10 mouse cellular contexts compared by ENCODE assay signal in the genomic region with DNA sequence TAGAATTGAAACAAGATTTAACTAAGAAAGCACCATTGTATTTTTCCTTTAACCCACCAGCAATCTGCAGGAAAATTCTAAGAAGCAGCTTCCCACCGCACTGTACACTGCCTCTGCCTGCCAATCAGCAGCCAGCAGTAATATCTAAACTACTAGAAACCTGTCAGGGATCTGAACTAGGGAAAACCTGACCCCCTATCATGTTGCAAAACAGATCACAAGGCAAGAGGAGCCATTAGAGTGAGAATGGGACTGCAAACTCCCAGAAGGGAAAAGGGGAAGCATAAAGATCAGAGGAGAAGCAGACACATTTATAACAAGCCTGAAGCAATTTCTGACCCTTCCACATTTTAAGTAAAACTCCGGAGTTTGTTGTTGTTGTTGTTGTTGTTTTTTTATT. TPM values are rescaled to one million over a fixed set of nuclear protein-coding genes. Genes with fewer than 3 reads are reported as not detected.
DNase-seq lines count a peak whose midpoint lies in the region; ATAC-seq and TF ChIP-seq lines count a peak whose summit lies in the region.
"Had no signal": no experiment of that assay in that cellular context is flagged by ENCODE, and none has a peak within 500 bp of the region (broad histone marks: within the 10 kb centered on the region; RNA-seq: fewer than 3 reads in every experiment).

No protein-coding gene starts in this region.

- H3K9ac ChIP-seq in liver, embryonic 11.5 days (ENCODE audit: low read depth, low read length) = no peak overlapping the region
- H3K9ac ChIP-seq in heart, postnatal 0 days (replicated peaks; ENCODE audit: low read depth, low read length) = no peak overlapping the region
- H3K9ac ChIP-seq: hindbrain, embryonic 14.5 days had no signal

- no peak for TF ChIP-seq CTCF in gastrocnemius, adult 2 months (IDR thresholded peaks at IDR 0.05)
- no peak for TF ChIP-seq CTCF in heart, postnatal 0 days (IDR thresholded peaks at IDR 0.05; ENCODE audit: low read depth)
- TF ChIP-seq CTCF in small intestine, adult 2 months (IDR thresholded peaks at IDR 0.05; ENCODE audit: extremely low read depth, insufficient read length, insufficient replicate concordance, low read depth, low read length) = no peak

- no peak for ATAC-seq in liver, embryonic 11.5 days (replicated peaks; ENCODE audit: low FRiP score)
- no peak for ATAC-seq in heart, postnatal 0 days (ENCODE audit: insufficient read depth, low read depth)

- DNase-seq in gastrocnemius, adult 2 months = no peak
- no peak for DNase-seq in gastrocnemius, adult 8-10 months (ENCODE audit: low spot score in 2 of 2)
- no peak for DNase-seq in liver, embryonic 11.5 days (ENCODE audit: low spot score)
- DNase-seq in liver = no peak
- no peak for DNase-seq in heart, postnatal 0 days (ENCODE audit: low spot score)
- no peak for DNase-seq in adrenal gland, postnatal 36 days
- DNase-seq in forebrain, embryonic 10.5 days (ENCODE audit: extremely low spot score, low spot score) = no peak
- DNase-seq: adrenal gland, adult 2 months had no signal

- no peaks in the 10 kb centered on the region for H3K36me3 ChIP-seq in liver, embryonic 11.5 days (ENCODE audit: control insufficient read depth, insufficient read depth, low read length)
- H3K36me3 ChIP-seq in heart, postnatal 0 days (replicated peaks; ENCODE audit: control insufficient read depth, insufficient read depth, low read length) = no peaks in the 10 kb centered on the region
- 0 out of 2 replicates have a peak, but pooled peaks cover 1% of the 10 kb centered on the region for H3K36me3 ChIP-seq in small intestine, adult 2 months (ENCODE audit: control insufficient read depth, insufficient read depth, low read length)
- no peaks in the 10 kb centered on the region for H3K36me3 ChIP-seq in forebrain, embryonic 10.5 days (replicated peaks)

- no peaks in the 10 kb centered on the region for H3K9me3 ChIP-seq in liver, embryonic 11.5 days (ENCODE audit: control insufficient read depth, low read length)
- no peaks in the 10 kb centered on the region for H3K9me3 ChIP-seq in heart, postnatal 0 days (replicated peaks; ENCODE audit: control insufficient read depth, low read length)
- no peaks in the 10 kb centered on the region for H3K9me3 ChIP-seq in forebrain, embryonic 10.5 days

- peak overlapping the region; percentile 95 for H3K27ac ChIP-seq in gastrocnemius, adult 2 months
- H3K27ac ChIP-seq in liver, embryonic 11.5 days (ENCODE audit: low read depth, low read length) = no peak overlapping the region
- 0 out of 2 replicates have a peak overlapping the region, but pooled peaks have one; percentile 22 for H3K27ac ChIP-seq in heart, postnatal 0 days (ENCODE audit: low read depth)
- H3K27ac ChIP-seq in small intestine, adult 2 months (ENCODE audit: insufficient read depth, low read depth, low read length) = peak overlapping the region; percentile 51
- no peak overlapping the region for H3K27ac ChIP-seq in forebrain, embryonic 10.5 days
- H3K27ac ChIP-seq: hindbrain, embryonic 14.5 days had no signal

- no peak for TF ChIP-seq EP300 in heart, postnatal 0 days (IDR thresholded peaks at IDR 0.05; ENCODE audit: low read depth)

- 26% methylated on average over 2 of the region's 2 CpGs for WGBS in liver, embryonic 11.5 days
- WGBS in heart, postnatal 0 days = 28% methylated on average over 2 of the region's 2 CpGs
- 53% methylated on average over 2 of the region's 2 CpGs for WGBS in small intestine, adult 2 months
- 88% methylated on average over 2 of the region's 2 CpGs for WGBS in forebrain, embryonic 10.5 days

- peak overlapping the region; percentile 91 for H3K4me3 ChIP-seq in gastrocnemius, adult 2 months
- H3K4me3 ChIP-seq in liver, embryonic 11.5 days (ENCODE audit: low read depth, low read length) = no peak overlapping the region
- H3K4me3 ChIP-seq in heart, postnatal 0 days (ENCODE audit: low read depth, low read length) = peak overlapping the region; percentile 57
- H3K4me3 ChIP-seq in small intestine, adult 2 months (ENCODE audit: low read depth, low read length) = no peak overlapping the region
- no peak overlapping the region for H3K4me3 ChIP-seq in forebrain, embryonic 10.5 days

- TF ChIP-seq POLR2A in small intestine, adult 2 months (IDR thresholded peaks at IDR 0.05; ENCODE audit: low read depth, low read length) = no peak

- H3K4me1 ChIP-seq in liver, embryonic 11.5 days (replicated peaks; ENCODE audit: control insufficient read depth, insufficient read depth, low read length) = no peaks in the 10 kb centered on the region; the same call in 1 of the 2 replicates
- H3K4me1 ChIP-seq in heart, postnatal 0 days (ENCODE audit: control insufficient read depth, insufficient read depth) = peaks cover 5% of the 10 kb centered on the region; the same call in 1 of the 2 replicates
- peaks cover 14% of the 10 kb centered on the region; the same call in 1 of the 2 replicates for H3K4me1 ChIP-seq in small intestine, adult 2 months (ENCODE audit: control insufficient read depth, insufficient read depth, insufficient read length, low read length)
- peaks cover 19% of the 10 kb centered on the region for H3K4me1 ChIP-seq in forebrain, embryonic 10.5 days

- peak overlapping the region; percentile 4; the same call in 1 of the 2 replicates for H3K4me2 ChIP-seq in liver, embryonic 11.5 days
- peak overlapping the region; percentile 76 for H3K4me2 ChIP-seq in heart, postnatal 0 days (ENCODE audit: low read depth, low read length)

- intact Hi-C loops in gastrocnemius, adult 2 months (cut with DNase I) = no loop called here

- no peaks in the 10 kb centered on the region for H3K27me3 ChIP-seq in liver, embryonic 11.5 days (replicated peaks; ENCODE audit: control insufficient read depth, insufficient read depth, low read length)
- no peaks in the 10 kb centered on the region for H3K27me3 ChIP-seq in heart, postnatal 0 days (ENCODE audit: control insufficient read depth, insufficient read depth, low read length)
- H3K27me3 ChIP-seq in small intestine, adult 2 months (ENCODE audit: control insufficient read depth, insufficient read depth, low read length) = no peaks in the 10 kb centered on the region
- no peaks in the 10 kb centered on the region for H3K27me3 ChIP-seq in forebrain, embryonic 10.5 days (ENCODE audit: poor library complexity, severe bottlenecking)

RNA-seq across cellular contexts. Expression of gene Il15, which starts 2.0 kb away (rescaled TPM):
- total RNA-seq in gastrocnemius, adult 2 months (2021) = 10 to 100 TPM in 1 of 2 experiments, 1 to 10 TPM in 1; 3.8 to 14.4 TPM
- 10 to 100 TPM in 2 of 4 experiments, 1 to 10 TPM in 2; 5.9 to 16.7 (median 12.7) TPM for total RNA-seq in gastrocnemius, adult 8-10 months (2022)
- polyA plus RNA-seq in liver, embryonic 11.5 days (2014; fragmentation: Nextera tagmentation; extraction: Ambion mirVana) = 3.1 and 4.5 TPM in 2 replicates
- total RNA-seq in heart, postnatal 0 days (2014; rRNA removed; ENCODE audit: low replicate concordance) = 18.7 and 26.4 TPM in 2 replicates
- 17.7 and 22.7 TPM in 2 replicates for polyA plus RNA-seq in heart, postnatal 0 days (2015; fragmentation: Nextera tagmentation; extraction: Ambion mirVana)
- polyA plus RNA-seq in small intestine, adult 2 months (2012; rRNA removed) = 6.8 and 27.2 TPM in 2 replicates
- total RNA-seq in adrenal gland, postnatal 36 days (2021) = 10 to 100 TPM; 11.6 to 14.6 TPM
- polyA plus RNA-seq in forebrain, embryonic 10.5 days (2016; fragmentation: Nextera tagmentation; extraction: Ambion mirVana) = 0.92 and 2.2 TPM in 2 replicates

Comparison
In these comparisons a context has a peak if more than half of its experiments do, and no peak if none do; other contexts are left out.
1. H3K27ac ChIP-seq: peak in gastrocnemius, adult 2 months (single experiment), heart, postnatal 0 days (single experiment) and small intestine, adult 2 months (single experiment); none in liver, embryonic 11.5 days (single experiment) and forebrain, embryonic 10.5 days (single experiment).
2. H3K4me3 ChIP-seq: peak in gastrocnemius, adult 2 months (single experiment) and heart, postnatal 0 days (single experiment); none in liver, embryonic 11.5 days (single experiment), small intestine, adult 2 months (single experiment) and forebrain, embryonic 10.5 days (single experiment).